Mouse (Mus musculus) activated CD4-positive, CD25-positive, alpha-beta regulatory T cell, adult 4 months (primary cell): ENCODE data around the gene Lrp11. TPM values are rescaled to one million over a fixed set of nuclear protein-coding genes. Genes with fewer than 3 reads are reported as not detected.
A peak's percentile ranks its signal among the peaks of the same experiment; 100 is the strongest.

Experiments used
- ATAC-seq: one replicate; pipeline ENCODE4 v1.8.0; 2017
- polyA plus RNA-seq, 2 experiments: library from polyadenylated mRNA; unstranded; fragments of 100-300 nt; shearing (Covaris generic); gene quantifications; one replicate each; pipeline ENCODE4 v1.2.1; 2017

Lrp11 gene
- polyA plus RNA-seq, 2 experiments from 2014 or later, result 0.33 to 0.36 TPM

DNA sequence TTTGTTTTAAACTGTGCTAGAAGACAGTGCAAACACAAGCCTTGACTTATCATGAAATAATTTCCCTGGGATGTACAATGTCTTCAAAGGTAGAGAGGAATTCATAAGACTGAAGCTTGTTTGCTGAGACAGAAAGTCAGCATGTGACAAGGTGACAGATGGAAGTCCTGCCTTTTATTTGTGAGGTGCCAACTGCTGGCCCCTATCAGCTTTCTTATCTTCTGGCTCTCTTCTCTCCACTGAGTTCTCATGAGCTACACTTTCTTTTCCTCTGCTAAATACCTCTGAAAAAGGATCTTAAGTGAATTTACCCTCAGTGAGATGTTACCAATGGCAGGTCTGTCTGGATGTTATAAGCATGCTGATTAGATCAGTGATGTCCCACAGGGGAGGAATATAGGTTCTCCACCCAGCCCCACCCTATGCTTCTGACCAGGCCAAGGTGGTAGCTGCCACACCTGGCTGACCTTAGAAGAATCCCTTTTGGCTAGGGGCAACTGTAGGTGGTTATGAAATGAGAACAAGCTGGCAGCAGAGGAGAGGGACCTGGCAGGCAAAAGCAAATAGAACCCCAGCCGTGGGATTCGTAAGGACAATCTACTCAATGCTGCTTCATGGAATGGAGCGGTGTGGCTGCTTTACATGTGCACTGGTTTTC is 34.4 kb downstream of the Lrp11 start:
- ATAC-seq, result no peak

DNA sequence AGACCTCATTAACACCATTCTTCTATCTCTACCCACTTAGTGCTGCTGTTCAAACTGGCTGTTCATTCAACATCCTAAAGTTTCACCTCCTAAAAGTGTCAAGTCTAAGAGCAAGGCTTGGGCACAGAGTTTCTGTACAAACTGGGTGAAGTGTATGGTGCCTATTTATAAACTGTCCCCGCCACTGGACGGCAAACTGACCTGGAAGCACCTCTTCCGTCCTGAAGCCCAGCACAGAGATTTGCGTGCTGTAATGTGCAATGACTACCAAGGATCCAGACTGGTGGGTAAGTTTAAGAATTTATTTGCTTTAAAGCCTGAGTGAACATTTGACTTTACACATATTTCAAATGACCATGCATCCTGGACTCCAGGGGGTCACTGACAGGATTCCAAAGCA is 39.5 kb downstream of the Lrp11 start:
- no peak for ATAC-seq

DNA sequence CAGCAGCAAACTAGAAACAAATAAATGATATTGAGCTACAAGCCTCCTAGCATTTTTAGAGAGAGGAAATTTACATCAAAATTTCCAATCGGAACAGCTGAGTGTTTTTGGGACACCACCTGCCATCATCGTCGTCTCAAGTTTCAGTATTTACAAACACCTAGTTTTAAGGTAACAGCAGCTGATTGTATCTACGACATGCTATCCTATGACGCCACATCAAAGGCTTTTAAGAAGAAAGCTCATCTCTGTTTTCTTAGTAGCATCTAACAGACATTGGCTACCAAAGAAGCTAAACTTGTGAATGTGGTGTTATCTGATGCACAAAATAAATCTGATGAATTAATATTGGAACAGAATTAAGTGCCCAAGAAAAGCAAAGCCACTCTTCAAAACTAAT is 40.7 kb downstream of the Lrp11 start:
- no peak for ATAC-seq

DNA sequence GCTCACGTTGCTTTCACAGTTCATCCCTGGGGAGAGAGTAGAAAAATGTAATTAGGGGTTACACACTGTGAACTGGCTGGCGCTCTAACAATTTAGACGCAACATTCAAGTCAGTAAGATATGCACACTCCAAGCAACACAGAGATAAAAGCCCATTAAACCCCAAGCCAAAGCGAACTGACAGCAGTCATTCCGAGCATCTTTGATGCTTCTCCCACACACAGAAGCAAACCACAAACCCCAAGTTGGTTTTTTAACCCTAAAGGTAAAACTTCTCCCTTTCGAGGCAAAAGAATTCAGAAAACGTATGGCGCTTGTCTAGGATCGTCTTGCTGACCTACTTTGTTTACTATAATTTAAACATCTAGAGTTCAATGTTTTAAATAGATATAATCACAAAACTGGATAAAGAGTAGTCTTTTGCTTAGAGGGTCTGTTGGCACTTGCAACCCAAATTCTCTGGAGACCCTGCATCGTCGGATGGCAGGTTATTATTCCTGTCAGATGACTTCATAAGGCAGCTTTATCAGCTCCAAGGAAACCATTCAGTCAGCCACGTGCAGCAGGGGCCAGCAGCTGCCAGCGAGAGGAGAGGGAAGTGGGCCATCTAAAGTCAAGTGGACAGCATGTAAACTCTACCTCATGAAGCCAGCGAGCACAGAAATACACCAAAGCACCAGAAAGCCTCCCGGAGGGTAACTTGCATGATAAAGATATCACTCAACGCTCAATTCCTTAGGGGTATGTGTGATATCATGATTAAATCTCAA is 41.5 kb downstream of the Lrp11 start:
- ATAC-seq, result no peak

DNA sequence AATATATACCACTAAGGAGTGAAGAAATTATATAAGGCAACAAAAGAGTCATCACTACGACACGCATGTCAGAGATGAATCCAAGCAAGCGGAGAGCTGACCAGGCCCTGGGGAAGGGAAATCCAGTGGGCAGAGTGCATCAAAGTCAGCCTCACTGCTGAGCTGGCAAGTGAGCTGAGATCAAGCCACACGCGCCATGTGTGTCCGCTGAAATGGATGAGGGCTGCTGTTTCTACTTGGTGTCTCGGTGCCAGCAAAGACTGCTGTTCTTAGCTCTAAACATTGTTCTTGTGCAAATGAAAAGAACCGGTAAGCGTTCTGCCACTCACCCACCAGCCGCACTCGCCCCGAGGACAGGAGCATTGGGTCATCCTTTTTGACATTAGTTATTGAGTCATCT is 50.8 kb downstream of the Lrp11 start:
- ATAC-seq, result no peak

DNA sequence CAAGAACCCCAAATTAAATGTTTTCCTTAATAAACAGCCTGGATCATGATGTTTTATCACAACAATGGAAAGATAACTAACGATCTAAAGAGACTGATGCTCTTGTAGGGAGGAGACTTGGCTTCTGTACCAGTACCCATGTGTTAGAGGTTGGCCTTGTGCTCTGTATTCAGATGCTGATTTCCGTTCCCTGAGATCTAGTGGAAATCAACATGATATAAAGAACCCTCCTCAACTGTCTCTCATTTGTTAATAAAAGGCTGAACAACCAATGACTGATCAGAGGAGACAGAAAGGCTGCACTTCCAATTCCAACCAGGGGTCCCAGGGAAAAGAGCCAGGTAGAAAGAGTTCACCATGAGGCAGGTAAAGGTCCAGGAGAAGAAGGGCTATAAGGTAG is 56.3 kb downstream of the Lrp11 start:
- ATAC-seq, result no peak

DNA sequence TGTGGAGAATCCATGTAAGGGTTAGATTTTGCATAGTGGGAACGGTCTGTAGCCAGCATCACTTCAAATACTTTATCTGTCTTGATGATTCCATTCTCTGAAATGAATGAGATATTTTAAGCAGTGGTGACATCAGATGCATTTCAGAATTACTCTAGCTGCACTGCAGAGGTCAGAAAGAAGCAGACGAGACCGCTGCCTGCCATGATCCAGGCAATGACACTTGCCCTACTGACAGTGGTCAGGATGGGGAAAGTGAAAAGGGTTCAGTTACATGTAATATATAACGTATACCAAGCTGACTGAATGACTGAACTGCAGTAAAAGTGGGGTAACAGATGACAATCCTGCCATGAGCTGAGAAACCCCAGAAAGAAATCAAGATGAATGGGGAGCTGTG is 59.5 kb downstream of the Lrp11 start:
- no peak for ATAC-seq

DNA sequence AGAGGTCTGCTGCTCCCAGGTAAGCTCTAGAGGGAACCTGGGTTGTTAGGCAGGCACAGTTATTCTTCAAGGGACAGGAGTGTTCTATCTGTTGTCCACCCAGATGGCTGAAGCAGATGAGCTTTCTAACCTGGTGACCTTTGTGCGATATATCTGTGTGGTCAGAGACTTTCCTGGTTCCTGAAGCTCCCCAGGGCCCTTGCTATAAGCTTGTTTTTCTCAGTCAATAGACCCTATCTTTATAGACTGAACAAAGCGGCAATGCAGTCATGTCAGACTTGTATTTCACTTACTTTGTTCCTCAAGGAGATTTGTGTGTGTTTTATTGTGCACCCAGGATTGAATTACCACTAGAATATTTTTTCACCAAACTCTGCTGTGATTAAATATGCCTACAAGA is 61.5 kb downstream of the Lrp11 start:
- ATAC-seq, result no peak

DNA sequence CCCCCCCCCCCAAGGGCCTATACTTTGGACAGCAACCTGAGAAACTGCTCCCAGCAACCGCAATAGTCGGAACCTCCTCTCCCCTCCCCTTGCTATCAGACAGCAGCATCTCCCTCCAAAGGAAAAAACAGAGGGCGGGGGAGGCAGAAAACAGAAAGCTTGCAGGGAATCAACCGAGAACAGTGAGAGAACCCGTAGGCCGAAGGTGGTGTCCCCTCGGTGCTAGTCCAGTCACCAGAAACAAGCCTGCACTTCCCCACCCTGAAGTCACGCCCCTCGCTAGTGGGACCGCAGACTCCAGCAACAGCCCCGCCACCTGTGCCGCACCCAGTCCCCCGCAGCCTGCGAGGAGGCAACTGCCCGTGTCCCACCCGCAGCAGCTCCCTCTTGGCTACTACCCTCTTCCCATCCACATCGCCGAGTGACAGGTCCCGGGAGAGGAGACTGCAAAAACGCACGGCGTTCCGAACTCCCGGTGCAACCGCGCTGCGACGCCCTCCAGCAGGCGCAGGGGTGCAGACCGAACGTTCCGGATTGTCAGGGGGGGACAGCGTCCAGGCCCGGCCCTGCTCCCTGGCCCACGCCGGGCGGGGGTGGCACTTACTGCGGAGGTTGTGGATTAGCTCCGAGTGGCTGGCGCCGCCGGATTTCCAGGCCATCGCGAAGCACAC is 73.0 kb downstream of the Lrp11 start:
- peak; percentile 53 for ATAC-seq

DNA sequence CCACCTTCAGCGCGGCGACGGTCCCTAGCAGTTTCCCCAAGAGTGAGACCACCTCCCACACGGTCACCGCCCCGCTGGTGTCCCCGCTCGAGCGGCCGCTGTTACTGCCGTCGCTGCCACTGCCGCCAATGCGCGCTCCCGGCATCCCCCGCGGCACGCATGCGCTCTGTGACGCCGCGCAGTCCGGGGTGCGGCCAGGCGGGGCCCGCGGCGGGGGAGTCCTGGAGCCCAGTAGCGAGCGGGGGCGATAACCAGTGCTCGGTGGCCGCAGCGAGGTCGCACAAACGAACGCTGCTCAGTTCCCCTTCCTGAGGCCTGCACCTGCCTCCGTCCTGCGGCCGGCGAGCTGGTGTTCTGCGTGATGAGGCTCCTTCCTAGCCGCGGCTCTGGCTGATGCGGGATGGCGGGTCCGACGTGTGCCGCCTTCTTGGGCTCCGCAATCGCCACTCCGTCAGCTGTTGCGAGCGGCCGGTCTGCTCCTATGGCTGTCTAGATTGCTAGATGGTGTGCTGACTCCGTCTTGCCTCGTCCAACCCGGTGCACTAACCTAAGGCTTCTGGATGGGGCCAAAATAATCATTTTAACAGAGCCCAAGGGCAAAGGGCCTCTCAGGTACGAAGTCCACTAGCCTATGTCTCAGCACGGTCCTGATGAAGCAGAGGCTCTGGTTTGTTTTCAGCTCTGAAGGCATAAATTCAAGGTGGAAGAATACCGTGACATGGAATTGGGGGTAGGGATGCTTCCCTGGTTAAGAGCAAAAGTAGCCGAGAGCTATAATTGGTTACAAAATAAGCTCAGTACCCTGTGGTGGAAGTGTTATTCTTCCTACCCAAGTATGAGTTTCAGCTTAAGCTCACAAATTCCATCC is 73.8 kb downstream of the Lrp11 start:
- ATAC-seq, result peak; percentile 52

DNA sequence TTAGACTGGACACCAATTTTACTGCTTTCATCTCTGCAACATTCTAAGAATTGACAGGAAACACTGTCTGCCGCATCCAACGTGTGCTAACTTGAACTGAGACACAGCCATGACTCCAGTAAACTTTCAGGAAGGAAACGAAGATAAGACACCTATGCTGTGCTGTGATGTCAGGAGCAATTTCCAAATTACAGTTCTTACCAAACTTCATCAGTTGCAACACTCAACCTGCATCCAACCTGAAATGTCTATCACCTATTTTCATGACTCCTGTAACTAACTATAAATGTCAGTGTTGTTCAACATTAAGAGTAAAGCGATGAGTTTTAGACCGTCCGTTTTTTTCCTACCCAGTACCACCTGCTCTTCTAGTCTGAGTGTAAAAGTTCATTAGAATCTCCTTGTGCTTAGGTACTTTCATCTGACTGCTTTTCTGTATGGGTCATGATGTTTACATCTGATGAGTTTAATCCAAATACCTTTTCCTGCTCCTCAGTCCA is 74.5 kb downstream of the Lrp11 start:
- ATAC-seq, result no peak

DNA sequence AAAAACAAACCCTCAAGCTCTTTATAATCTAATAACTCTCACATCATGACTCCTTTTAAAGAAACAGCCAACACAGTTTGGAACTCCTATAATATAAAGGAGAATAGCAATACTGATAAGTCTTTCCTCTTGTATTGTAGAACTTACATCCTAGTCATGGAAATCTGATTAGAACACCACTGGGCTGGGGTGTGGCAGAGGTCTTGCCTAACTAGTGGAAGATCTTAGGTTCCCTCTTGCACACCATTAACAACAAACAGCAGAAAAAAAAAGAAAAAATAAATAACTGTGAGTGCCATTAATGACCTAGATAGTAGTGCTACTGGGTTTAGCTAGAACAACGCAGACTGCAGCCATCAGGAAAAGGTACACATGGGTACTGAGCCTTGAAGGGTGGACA is 75.3 kb downstream of the Lrp11 start:
- no peak for ATAC-seq

DNA sequence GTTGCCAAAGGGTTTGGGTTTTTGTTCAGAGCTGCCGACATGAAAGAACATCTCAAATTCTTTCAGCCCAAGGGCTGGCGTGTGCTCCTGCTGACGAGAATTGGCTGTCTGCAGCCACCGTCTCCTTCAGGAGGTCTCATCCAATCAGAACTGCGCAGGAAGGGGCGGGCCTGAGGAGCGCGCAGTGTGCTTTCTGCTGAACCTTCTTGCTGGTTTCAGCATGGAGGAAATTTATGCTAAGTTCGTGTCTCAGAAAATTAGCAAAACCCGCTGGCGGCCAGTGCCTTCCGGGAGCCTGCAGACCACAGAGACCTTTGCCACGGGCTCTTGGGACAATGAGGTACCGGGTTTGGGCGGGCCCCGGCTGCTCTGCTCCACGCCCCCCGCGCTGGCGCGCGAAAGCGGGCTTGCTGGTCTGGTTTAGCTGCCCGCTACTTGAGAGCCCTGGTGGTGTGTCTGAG is 77.8 kb downstream of the Lrp11 start, which contains the start of gene Nup43:
Gene Nup43 (plus strand): TSS at position 162 of the 461 bp plus-strand sequence.
- ATAC-seq, result peak; percentile 83

DNA sequence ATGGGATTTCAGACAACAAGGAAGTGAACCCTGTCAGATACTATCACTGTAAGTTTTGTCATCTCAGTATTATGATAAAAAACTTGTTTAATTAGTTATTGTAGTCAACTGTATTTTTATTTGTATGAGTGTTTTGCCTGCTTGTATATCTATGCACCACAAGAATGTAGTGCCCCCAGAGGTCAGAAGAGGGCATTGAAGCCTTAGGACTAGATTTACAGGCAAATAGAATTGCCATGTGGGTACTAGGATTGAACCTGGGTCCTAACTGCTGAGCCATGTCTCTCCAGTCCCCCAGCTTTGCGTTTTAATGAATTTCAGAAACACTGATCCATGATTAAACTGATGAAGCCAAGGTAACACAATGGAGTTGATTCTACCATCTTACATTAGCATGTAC is 84.1 kb downstream of the Lrp11 start:
- peak; percentile 93 for ATAC-seq

Other genes with a start within 250 kb of the Lrp11 start
- 1 to 10 TPM; 8.4 to 8.9 TPM for gene Ulbp1, start 116.2 kb upstream of the Lrp11 start, polyA plus RNA-seq
- 10 to 100 TPM; 29.1 to 30.2 TPM for gene Nup43, start 77.7 kb downstream of the Lrp11 start, polyA plus RNA-seq
- 100 to 1,000 TPM; 109 to 123 TPM for gene Pcmt1, start 91.3 kb downstream of the Lrp11 start, polyA plus RNA-seq
- 1 to 10 TPM; 6.9 to 7.0 TPM for gene Lats1, start 91.4 kb downstream of the Lrp11 start, polyA plus RNA-seq
- 10 to 100 TPM; 77.4 to 78.9 TPM for gene Katna1, start 136.2 kb downstream of the Lrp11 start, polyA plus RNA-seq
- gene Ginm1, start 203.0 kb downstream of the Lrp11 start, polyA plus RNA-seq, result 10 to 100 TPM; 60.7 to 68.8 TPM
- 10 to 100 TPM; 63.9 to 74.0 TPM for gene Ppil4, start 203.1 kb downstream of the Lrp11 start, polyA plus RNA-seq
- gene Zc3h12d, start 242.7 kb downstream of the Lrp11 start, polyA plus RNA-seq, result 10 to 100 TPM; 30.6 to 51.3 TPM